Mouse (Mus musculus): Measurements from ENCODE around the gene Ift172. TPM values are rescaled to one million over a fixed set of nuclear protein-coding genes. Genes with fewer than 3 reads are reported as not detected.
A peak's percentile ranks its signal among the peaks of the same experiment; 100 is the strongest.

Ift172 gene
- polyA plus RNA-seq, 1 experiment from 2014 or later, result 34.5 TPM

GRCm38 (mm10) chr5:31252795-31253545 is 37.9 kb downstream of the Ift172 start:
- WGBS, result 86% methylated on average over 16 of the region's 16 CpGs
- DNase-seq (ENCODE audit: low spot score) (no peak), ATAC-seq (ENCODE audit: low FRiP score) (no peak)
- H3K4me3 ChIP-seq (replicated peaks; ENCODE audit: low read length), result no peak overlapping the region
- H3K9ac ChIP-seq, result no peak overlapping the region
- no peaks in the 10 kb centered on the region for H3K4me1 ChIP-seq (replicated peaks; ENCODE audit: control insufficient read depth, insufficient read depth, low read length)
- H3K36me3 ChIP-seq (replicated peaks; ENCODE audit: control insufficient read depth, insufficient read depth), result peaks cover 97% of the 10 kb centered on the region
- H3K27ac ChIP-seq, result no peak overlapping the region
- H3K27me3 ChIP-seq (ENCODE audit: control insufficient read depth, insufficient read depth, low read length), result no peaks in the 10 kb centered on the region
- no peak overlapping the region for H3K4me2 ChIP-seq (replicated peaks)
- no peaks in the 10 kb centered on the region for H3K9me3 ChIP-seq (ENCODE audit: control insufficient read depth, low read length)

- peaks cover 97% of the 10 kb centered on the region for H3K36me3 ChIP-seq (replicated peaks; ENCODE audit: control insufficient read depth, insufficient read depth)
- 56% methylated on average over 10 of the region's 10 CpGs for WGBS
Observed at GRCm38 (mm10) chr5:31252151-31252550, 38.8 kb downstream of the Ift172 start.

GRCm38 (mm10) chr5:31251541-31252101 is 39.3 kb downstream of the Ift172 start, which contains the start of gene Krtcap3:
Krtcap3 (plus strand) TSS chr5:31251691.
- whole genome bisulfite sequencing, result 18% methylated on average over 47 of the region's 47 CpGs
- H3K4me3 ChIP-seq (replicated peaks; ENCODE audit: low read length), result no peak within 1 kb of the TSS
- no peak within 1 kb of the TSS for H3K9ac ChIP-seq

More at GRCm38 (mm10) chr5:31252151-31252550, 38.8 kb downstream of the Ift172 start:
- no peaks in the 10 kb centered on the region for H3K9me3 ChIP-seq (ENCODE audit: control insufficient read depth, low read length)
- H3K27ac ChIP-seq, result no peak overlapping the region
- no peak overlapping the region for H3K9ac ChIP-seq
- H3K27me3 ChIP-seq (ENCODE audit: control insufficient read depth, insufficient read depth, low read length), result no peaks in the 10 kb centered on the region
- H3K4me1 ChIP-seq (replicated peaks; ENCODE audit: control insufficient read depth, insufficient read depth, low read length), result no peaks in the 10 kb centered on the region
- H3K4me2 ChIP-seq (replicated peaks), result 0 out of 2 replicates have a peak overlapping the region, but pooled peaks have one; percentile 14
- DNase-seq (ENCODE audit: low spot score) (no peak), ATAC-seq (ENCODE audit: low FRiP score) (no peak)
- no peak overlapping the region for H3K4me3 ChIP-seq (replicated peaks; ENCODE audit: low read length)

GRCm38 (mm10) chr5:31250716-31251115 is 40.2 kb downstream of the Ift172 start:
- H3K4me1 ChIP-seq (replicated peaks; ENCODE audit: control insufficient read depth, insufficient read depth, low read length), result no peaks in the 10 kb centered on the region
- H3K9me3 ChIP-seq (ENCODE audit: control insufficient read depth, low read length), result no peaks in the 10 kb centered on the region
- H3K4me3 ChIP-seq (replicated peaks; ENCODE audit: low read length), result no peak overlapping the region
- H3K9ac ChIP-seq, result no peak overlapping the region
- H3K36me3 ChIP-seq (replicated peaks; ENCODE audit: control insufficient read depth, insufficient read depth), result peaks cover 98% of the 10 kb centered on the region
- no peaks in the 10 kb centered on the region for H3K27me3 ChIP-seq (ENCODE audit: control insufficient read depth, insufficient read depth, low read length)
- 68% methylated on average over 4 of the region's 4 CpGs for WGBS
- H3K4me2 ChIP-seq (replicated peaks), result no peak overlapping the region
- no peak for DNase-seq (ENCODE audit: low spot score)
- H3K27ac ChIP-seq, result no peak overlapping the region
- ATAC-seq (ENCODE audit: low FRiP score), result peak; percentile 22; the same call in 1 of the 2 replicates

More at GRCm38 (mm10) chr5:31251541-31252101, 39.3 kb downstream of the Ift172 start, which contains the start of gene Krtcap3:
- no peak for DNase-seq (ENCODE audit: low spot score)
- H3K36me3 ChIP-seq (replicated peaks; ENCODE audit: control insufficient read depth, insufficient read depth), result peaks cover 98% of the 10 kb centered on the region
- H3K27me3 ChIP-seq (ENCODE audit: control insufficient read depth, insufficient read depth, low read length), result no peaks in the 10 kb centered on the region
- peak; percentile 56 for ATAC-seq (ENCODE audit: low FRiP score)
- H3K4me2 ChIP-seq (replicated peaks), result peak within 1 kb of the TSS; percentile 14; the same call in 1 of the 2 replicates
- H3K27ac ChIP-seq, result no peak within 1 kb of the TSS
- no peaks in the 10 kb centered on the region for H3K4me1 ChIP-seq (replicated peaks; ENCODE audit: control insufficient read depth, insufficient read depth, low read length)
- no peaks in the 10 kb centered on the region for H3K9me3 ChIP-seq (ENCODE audit: control insufficient read depth, low read length)

GRCm38 (mm10) chr5:31242191-31242590 is 48.7 kb downstream of the Ift172 start:
- no peaks in the 10 kb centered on the region for H3K9me3 ChIP-seq (ENCODE audit: control insufficient read depth, low read length)
- H3K9ac ChIP-seq, result peak overlapping the region; percentile 94
- ATAC-seq (ENCODE audit: low FRiP score), result no peak
- no peak for DNase-seq (ENCODE audit: low spot score)
- peaks cover 8% of the 10 kb centered on the region; the same call in 1 of the 2 replicates for H3K4me1 ChIP-seq (replicated peaks; ENCODE audit: control insufficient read depth, insufficient read depth, low read length)
- WGBS, result 24% methylated on average over 10 of the region's 10 CpGs
- no peaks in the 10 kb centered on the region for H3K27me3 ChIP-seq (ENCODE audit: control insufficient read depth, insufficient read depth, low read length)
- H3K4me2 ChIP-seq (replicated peaks), result peak overlapping the region; percentile 91
- peak overlapping the region; percentile 99 for H3K4me3 ChIP-seq (replicated peaks; ENCODE audit: low read length)
- H3K27ac ChIP-seq, result no peak overlapping the region
- peaks cover 38% of the 10 kb centered on the region for H3K36me3 ChIP-seq (replicated peaks; ENCODE audit: control insufficient read depth, insufficient read depth)

- Histone ChIP-seq H3K27me3 (ENCODE audit: control insufficient read depth, insufficient read depth, low read length) (no peaks in the 10 kb centered on the region), H3K9ac (peak overlapping the region; percentile 94), H3K4me1 (replicated peaks; ENCODE audit: control insufficient read depth, insufficient read depth, low read length) (peaks cover 8% of the 10 kb centered on the region; the same call in 1 of the 2 replicates), H3K36me3 (replicated peaks; ENCODE audit: control insufficient read depth, insufficient read depth) (peaks cover 32% of the 10 kb centered on the region), H3K9me3 (ENCODE audit: control insufficient read depth, low read length) (peaks cover 3% of the 10 kb centered on the region; the same call in 1 of the 2 replicates), H3K4me2 (replicated peaks) (peak overlapping the region; percentile 91), H3K27ac (peak overlapping the region; percentile 98), H3K4me3 (replicated peaks; ENCODE audit: low read length) (peak overlapping the region; percentile 99)
- WGBS, result under 1% methylated on average over 13 of the region's 13 CpGs
- ATAC-seq (ENCODE audit: low FRiP score) (no peak), DNase-seq (ENCODE audit: low spot score) (no peak)
Observed at GRCm38 (mm10) chr5:31241522-31242034, 49.3 kb downstream of the Ift172 start.

- H3K36me3 ChIP-seq (replicated peaks; ENCODE audit: control insufficient read depth, insufficient read depth), result peaks cover 25% of the 10 kb centered on the region
- H3K4me3 ChIP-seq (replicated peaks; ENCODE audit: low read length), result peak within 1 kb of the TSS; percentile 99
- DNase-seq (ENCODE audit: low spot score) (peak; percentile 94), ATAC-seq (ENCODE audit: low FRiP score) (peak; percentile 98)
- H3K9me3 ChIP-seq (ENCODE audit: control insufficient read depth, low read length), result peaks cover 4% of the 10 kb centered on the region; the same call in 1 of the 2 replicates
- no peaks in the 10 kb centered on the region for H3K27me3 ChIP-seq (ENCODE audit: control insufficient read depth, insufficient read depth, low read length)
- peak within 1 kb of the TSS; percentile 98 for H3K27ac ChIP-seq
- peak within 1 kb of the TSS; percentile 91 for H3K4me2 ChIP-seq (replicated peaks)
- H3K4me1 ChIP-seq (replicated peaks; ENCODE audit: control insufficient read depth, insufficient read depth, low read length), result peaks cover 8% of the 10 kb centered on the region; the same call in 1 of the 2 replicates
- H3K9ac ChIP-seq, result peak within 1 kb of the TSS; percentile 94
- WGBS, result under 1% methylated on average over 82 of the region's 103 CpGs
Observed at GRCm38 (mm10) chr5:31240637-31241521, 50.0 kb downstream of the Ift172 start, which contains the start of the genes Nrbp1 and Gm9970. Nrbp1 (plus strand) TSS chr5:31240864. Gm9970 (minus strand) TSS chr5:31241232.

- no peaks in the 10 kb centered on the region for H3K36me3 ChIP-seq (replicated peaks; ENCODE audit: control insufficient read depth, insufficient read depth)
- H3K9ac ChIP-seq, result no peak overlapping the region
- H3K4me2 ChIP-seq (replicated peaks), result no peak overlapping the region
- no peak for ATAC-seq (ENCODE audit: low FRiP score)
- no peak for DNase-seq (ENCODE audit: low spot score)
- H3K4me3 ChIP-seq (replicated peaks; ENCODE audit: low read length), result no peak overlapping the region
- no peaks in the 10 kb centered on the region for H3K4me1 ChIP-seq (replicated peaks; ENCODE audit: control insufficient read depth, insufficient read depth, low read length)
- no peak overlapping the region for H3K27ac ChIP-seq
- no peaks in the 10 kb centered on the region for H3K9me3 ChIP-seq (ENCODE audit: control insufficient read depth, low read length)
- WGBS, result 73% methylated on average over 1 of the region's 1 CpGs
- H3K27me3 ChIP-seq (ENCODE audit: control insufficient read depth, insufficient read depth, low read length), result no peaks in the 10 kb centered on the region
Observed at GRCm38 (mm10) chr5:31226641-31227040, 64.3 kb downstream of the Ift172 start.

Data from hindbrain, embryonic 14.5 days (tissue).